Mouse (Mus musculus) left cerebral cortex, postnatal 4 days (tissue): ENCODE measurements around the gene Mettl17. TPM values are rescaled to one million over a fixed set of nuclear protein-coding genes. Genes with fewer than 3 reads are reported as not detected.

Source experiments
- DNase-seq: peaks from one replicate; pipeline ENCODE4 v3.0.0-alpha.2; 2022
- intact Hi-C: fragments of 180-260 bp; cut with DNase I; formaldehyde crosslinking; loops from one replicate; pipeline ENCODE4 v1.15.1; 2025
- total RNA-seq, 2 experiments: library from RNA; stranded (reverse); gene quantifications; 2 replicates each; pipeline ENCODE4 v1.2.3; 2021

The Mettl17 gene
- total RNA-seq, 2 experiments from 2014 or later, result 50.3 to 63.4 TPM

- intact Hi-C loops, result no loop called here
- no peak for DNase-seq
Observed at GRCm38 (mm10) chr14:51895071-51895470, 10.4 kb downstream of the Mettl17 start.

DNA sequence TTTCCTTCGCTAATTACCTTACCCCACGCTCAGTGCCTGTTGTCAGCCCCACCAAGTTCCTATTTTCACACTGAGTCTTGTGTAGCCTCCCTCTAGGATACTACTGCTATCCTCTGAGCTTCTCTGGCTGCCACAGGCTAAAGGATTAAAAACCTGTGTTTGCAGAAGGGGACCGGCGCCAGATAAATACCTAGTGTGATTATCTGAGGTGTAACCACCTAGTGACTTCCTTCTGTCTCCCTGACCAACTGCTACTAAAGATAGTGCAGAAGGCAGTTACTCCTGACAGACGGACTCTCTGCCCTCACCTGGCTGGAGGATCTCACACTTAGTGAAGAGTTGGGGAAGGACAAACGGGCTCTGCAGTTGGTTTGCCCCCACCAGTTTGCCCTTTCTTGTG is 11.4 kb downstream of the Mettl17 start:
- no peak for DNase-seq
- intact Hi-C loops, result no loop called here

GRCm38 (mm10) chr14:51896539-51897170 is 12.0 kb downstream of the Mettl17 start:
- intact Hi-C loops, result no loop called here
- DNase-seq, result no peak

- no peak for DNase-seq
- intact Hi-C loops, result no loop called here
Observed at GRCm38 (mm10) chr14:51899351-51899750, 14.7 kb downstream of the Mettl17 start.

DNA sequence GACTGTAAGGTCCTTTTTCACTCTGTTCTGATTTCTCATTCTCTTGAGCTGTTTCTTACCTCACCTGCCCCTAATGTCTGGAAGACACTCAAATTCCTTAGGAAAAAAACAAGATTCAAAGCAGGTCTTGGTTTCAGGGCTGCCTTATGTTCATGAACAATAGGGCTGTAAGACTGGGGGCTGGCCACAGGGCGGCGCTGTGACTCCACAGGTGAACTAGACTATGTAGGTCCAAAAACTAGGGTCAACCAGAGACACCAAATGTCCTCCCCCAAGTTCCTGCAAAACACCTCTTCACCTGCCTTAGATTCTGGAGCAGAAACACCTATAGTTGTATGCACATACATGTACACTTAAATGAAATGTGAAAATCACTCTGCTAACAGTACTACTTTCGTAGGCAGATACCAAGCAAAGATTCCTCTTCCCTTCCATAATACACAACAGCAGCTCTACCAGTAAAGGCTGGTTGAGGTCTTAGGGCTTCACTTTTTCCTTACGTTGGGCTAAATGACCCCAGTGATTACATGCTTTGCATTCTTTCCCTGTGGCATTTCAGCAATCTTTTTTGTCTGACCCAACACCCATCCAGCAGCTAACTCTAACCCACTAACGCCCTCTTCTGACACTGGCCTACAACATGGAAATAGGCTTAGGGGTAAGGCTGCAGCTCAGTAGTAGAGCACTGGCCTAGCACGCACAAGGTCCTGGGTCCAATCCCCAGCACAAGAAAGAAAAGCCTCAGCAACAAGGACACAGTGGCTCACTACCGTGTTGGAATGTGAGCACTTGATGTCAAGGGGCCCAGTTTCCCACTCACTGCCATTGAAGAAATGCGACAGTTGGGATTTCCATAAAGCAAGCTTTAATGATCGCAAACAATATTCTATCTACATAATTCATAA is 18.4 kb downstream of the Mettl17 start:
- DNase-seq, result peak; percentile 87
- intact Hi-C loops, result no loop called here

DNA sequence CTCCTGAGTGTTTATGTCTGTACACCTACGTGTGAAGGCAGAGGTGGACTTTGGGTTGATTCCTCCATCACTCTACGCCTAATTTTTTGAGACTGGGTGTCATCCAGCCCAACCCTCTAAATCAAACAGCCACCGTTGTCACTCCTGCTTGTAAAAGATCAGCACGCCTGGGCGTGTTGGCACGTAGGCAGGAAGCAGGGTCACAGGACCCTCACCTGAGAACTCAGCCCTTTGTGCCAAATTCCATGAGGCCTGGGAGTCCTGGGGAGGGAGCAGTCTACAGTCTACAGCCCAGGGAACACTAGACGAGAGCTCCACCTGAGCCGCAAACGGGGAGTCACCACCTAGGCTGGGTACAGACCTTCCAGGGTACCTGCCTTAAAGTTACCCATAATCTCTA is 19.1 kb downstream of the Mettl17 start:
- DNase-seq, result no peak
- intact Hi-C loops, result no loop called here

GRCm38 (mm10) chr14:51904706-51905105 is 20.1 kb downstream of the Mettl17 start:
- intact Hi-C loops, result no loop called here
- DNase-seq, result no peak

DNA sequence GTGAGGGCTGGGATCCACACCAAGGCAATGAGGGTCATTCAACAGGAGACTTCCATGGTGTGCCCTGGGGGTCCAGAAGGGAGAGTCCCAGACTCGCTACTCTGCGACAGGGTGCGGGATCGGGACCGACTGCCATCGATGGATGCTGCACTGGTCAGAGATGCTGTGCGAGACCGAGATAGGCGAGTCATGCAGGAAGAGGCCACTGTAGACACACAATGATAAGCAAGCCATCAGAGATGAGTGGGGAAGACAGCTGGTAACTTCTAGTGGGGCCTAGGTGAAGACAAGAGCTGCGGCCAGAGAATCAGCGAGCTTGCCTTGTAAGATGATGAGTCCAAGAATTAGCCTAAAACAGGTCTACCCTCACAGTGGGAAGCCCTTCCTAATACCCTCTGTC is 21.5 kb downstream of the Mettl17 start:
- intact Hi-C loops, result no loop called here
- no peak for DNase-seq

- no peak for DNase-seq
- intact Hi-C loops, result no loop called here
Observed at GRCm38 (mm10) chr14:51911301-51911700, 26.7 kb downstream of the Mettl17 start.

DNA sequence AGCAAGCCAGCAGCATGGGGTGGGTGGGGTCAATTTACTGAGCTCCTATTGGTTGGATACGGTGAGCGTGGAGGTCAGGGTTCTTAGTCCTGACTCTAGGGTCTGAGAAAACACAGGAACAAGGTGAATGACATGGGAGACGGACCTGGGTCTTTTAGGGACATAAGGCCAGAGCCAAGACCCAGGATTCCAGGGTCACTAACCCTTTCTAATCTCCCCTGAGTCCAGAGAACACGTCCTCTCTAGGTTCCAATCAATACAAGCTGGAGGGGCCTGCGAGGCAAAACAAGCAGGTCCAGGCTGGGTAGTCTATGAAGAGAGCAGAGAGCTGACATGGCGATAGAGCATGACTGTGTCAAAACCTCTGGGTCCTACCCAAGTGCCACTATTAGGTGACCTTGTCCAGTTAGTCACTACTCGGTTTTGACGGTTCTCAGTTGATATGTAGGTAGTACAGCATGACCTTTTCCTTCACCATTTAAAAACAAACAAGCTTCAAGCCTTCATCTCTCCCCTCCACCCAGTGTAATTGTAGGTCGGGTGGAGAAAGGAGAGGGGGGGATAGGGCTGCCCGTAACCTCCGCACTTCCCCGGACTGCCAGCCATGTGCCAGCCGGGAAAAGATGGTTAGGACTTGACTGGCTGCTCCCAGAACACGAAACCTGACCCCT is 27.9 kb downstream of the Mettl17 start:
- intact Hi-C loops, result no loop called here
- DNase-seq, result no peak

DNA sequence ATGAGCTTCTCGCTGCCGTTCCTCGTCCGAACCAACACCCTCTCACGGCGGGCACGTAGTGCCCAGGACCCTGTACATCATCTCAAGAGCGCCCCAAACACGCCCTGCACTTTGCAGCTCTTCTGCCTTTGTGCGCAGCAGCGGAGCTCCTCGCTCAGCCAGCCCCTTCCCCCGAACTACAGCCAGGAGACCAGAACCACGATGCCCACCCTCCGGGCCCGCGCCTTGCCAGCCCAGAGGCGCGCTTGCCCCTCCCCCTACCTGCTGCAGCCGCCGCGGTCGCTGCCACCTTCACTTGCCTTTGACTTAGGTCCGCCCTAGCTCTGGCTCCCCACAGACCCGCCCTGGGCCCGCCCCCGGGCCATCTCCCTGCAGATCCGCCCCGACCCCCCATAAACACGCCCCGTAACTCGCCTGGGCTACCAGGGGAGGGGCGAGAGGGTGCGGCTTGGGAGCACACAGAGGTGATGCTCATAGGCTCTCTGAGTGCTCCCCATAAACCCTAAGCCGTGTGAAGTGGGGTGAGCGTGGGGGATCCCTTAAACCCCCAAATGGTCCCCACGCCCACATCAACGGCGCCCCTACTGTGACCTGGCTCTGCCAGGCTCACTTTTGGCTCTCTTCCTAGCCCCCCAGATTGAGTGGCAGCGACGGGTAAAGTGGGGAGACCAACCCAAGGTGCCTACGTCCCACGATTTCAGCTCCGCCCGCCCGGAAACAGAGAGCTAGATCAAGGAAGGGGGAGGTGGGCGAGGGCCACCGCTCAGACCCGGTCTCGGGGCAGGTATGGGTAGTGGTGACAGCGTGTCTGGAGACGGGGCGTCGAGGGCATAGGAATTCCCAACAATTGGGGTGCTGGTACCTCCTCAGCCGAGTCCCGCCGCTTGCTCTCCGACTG is 28.7 kb downstream of the Mettl17 start:
- intact Hi-C loops, result no loop called here

GRCm38 (mm10) chr14:51913960-51914762 is 29.5 kb downstream of the Mettl17 start, which contains the start of gene Ndrg2:
Gene Ndrg2 (minus strand): TSS chr14:51914158.
- peak; percentile 88 for DNase-seq
- intact Hi-C loops, result no loop called here

More for the DNA sequence above, 28.7 kb downstream of the Mettl17 start:
- DNase-seq, result peak; percentile 72

DNA sequence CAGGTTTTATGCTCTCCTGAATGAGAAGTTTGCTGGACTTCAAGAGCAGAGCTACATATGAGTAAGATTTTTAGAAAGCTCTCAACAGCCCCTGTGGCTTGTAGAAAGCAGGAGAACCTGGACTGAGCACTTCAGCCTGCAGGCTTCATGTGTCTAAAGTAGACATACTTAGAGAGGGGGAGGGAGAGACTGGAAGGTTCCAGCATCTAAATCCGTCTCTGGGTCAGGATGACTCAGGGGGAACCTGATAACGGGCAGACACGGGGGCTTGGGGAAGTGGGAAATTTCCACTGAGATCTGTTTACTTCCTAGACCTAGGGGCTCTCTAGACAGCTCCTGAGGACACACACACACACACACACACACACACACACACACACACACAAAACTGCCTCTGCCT is 30.4 kb downstream of the Mettl17 start:
- no peak for DNase-seq
- intact Hi-C loops, result no loop called here

GRCm38 (mm10) chr14:51916539-51916938 is 31.9 kb downstream of the Mettl17 start:
- no peak for DNase-seq
- intact Hi-C loops, result no loop called here

GRCm38 (mm10) chr14:51918125-51918524 is 33.5 kb downstream of the Mettl17 start, which contains the start of gene Tppp2:
Gene Tppp2 (plus strand): TSS chr14:51918425.
- DNase-seq, result no peak
- intact Hi-C loops, result no loop called here

GRCm38 (mm10) chr14:51918966-51919365 is 34.3 kb downstream of the Mettl17 start:
- DNase-seq, result no peak
- intact Hi-C loops, result no loop called here

GRCm38 (mm10) chr14:51921759-51922570 is 37.3 kb downstream of the Mettl17 start:
- intact Hi-C loops, result no loop called here
- DNase-seq, result peak; percentile 74

- intact Hi-C loops, result no loop called here
- DNase-seq, result peak; percentile 60
Observed at GRCm38 (mm10) chr14:51922571-51922865, 37.9 kb downstream of the Mettl17 start, which contains the start of gene Rnase13. Gene Rnase13 (minus strand): TSS chr14:51922773.

DNA sequence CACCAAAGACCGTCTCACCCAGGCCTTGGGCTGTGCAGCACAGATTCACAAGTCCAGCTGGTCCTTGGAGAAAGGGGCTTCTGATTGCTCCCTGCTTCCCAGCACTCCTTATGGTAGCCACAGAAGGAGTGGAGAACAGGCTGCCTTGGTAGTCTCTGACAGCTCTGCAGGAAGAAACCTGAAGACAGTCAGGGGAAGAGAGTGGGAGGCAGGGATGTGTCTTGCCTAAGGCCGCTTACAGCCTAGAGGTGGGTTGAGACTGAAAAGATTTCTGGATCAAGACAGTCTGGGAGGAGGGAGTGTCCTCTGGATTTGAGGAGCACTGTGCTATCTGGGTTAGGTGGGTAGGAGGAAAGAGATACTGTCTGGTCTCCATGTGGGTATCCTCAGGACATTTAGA is 38.3 kb downstream of the Mettl17 start:
- DNase-seq, result no peak
- intact Hi-C loops, result no loop called here
